Mouse (Mus musculus) heart, adult 2 months (tissue): ENCODE measurements around the gene Ets1.

Experiments
- CTCF ChIP-seq: fragments of 200-600 bp; IDR thresholded peaks from 2 replicates; pipeline ENCODE4 v1.8.1; 2022; ENCODE audit warnings: antibody characterized with exemption, mild to moderate bottlenecking, moderate library complexity
- EP300 ChIP-seq: fragments of 200-500 bp; IDR thresholded peaks from 2 replicates; pipeline ENCODE4 v1.6.1; 2011; ENCODE audit warnings: low read depth, low read length, control low read depth; ENCODE audit not compliant: insufficient read depth
- POLR2A ChIP-seq: fragments of 200-500 bp; IDR thresholded peaks from 2 replicates; pipeline ENCODE4 v1.6.1; 2011; ENCODE audit warnings: mild to moderate bottlenecking, low read depth, low read length, control low read depth; ENCODE audit not compliant: insufficient read depth

GRCm38 (mm10) chr9:32694916-32695490 is 59.0 kb downstream of the Ets1 start:
- no peak for TF ChIP-seq POLR2A
- no peak for TF ChIP-seq CTCF
- no peak for TF ChIP-seq EP300
